In genomic region chr10:70287825-70288235, GRCm38 (mm10) we compare ENCODE assay signal across 8 mouse cellular contexts. TPM values are rescaled to one million over a fixed set of nuclear protein-coding genes. Genes with fewer than 3 reads are reported as not detected.
DNase-seq lines count a peak whose midpoint lies in the region; ATAC-seq and TF ChIP-seq lines count a peak whose summit lies in the region.

No protein-coding gene starts in this region.

- H3K27ac ChIP-seq in heart, embryonic 12.5 days (ENCODE audit: poor library complexity, severe bottlenecking): no peak overlapping the region
- H3K27ac ChIP-seq in kidney, postnatal 0 days: 0 out of 2 replicates have a peak overlapping the region, but pooled peaks have one; percentile 50

- peak overlapping the region; percentile 22 for H3K4me2 ChIP-seq in heart, embryonic 12.5 days
- peak overlapping the region; percentile 39 for H3K4me2 ChIP-seq in kidney, postnatal 0 days (ENCODE audit: low read length)

- no peaks in the 10 kb centered on the region for H3K27me3 ChIP-seq in heart, embryonic 12.5 days (replicated peaks)
- no peaks in the 10 kb centered on the region for H3K27me3 ChIP-seq in kidney, postnatal 0 days (ENCODE audit: insufficient read depth, low read length)

- no peak for ATAC-seq in heart, embryonic 12.5 days (ENCODE audit: insufficient number of reproducible peaks, low FRiP score)
- ATAC-seq in kidney, postnatal 0 days (replicated peaks; ENCODE audit: low FRiP score, low read depth): peak; percentile 70; the same call in 1 of the 2 replicates
- ATAC-seq in megakaryocyte, adult 5-6 weeks (ENCODE audit: poor library complexity, severe bottlenecking): peak; percentile 71
- ATAC-seq in erythroid progenitor cell, adult 5-6 weeks (replicated peaks; ENCODE audit: low FRiP score, poor library complexity, severe bottlenecking): no peak

- no peak overlapping the region for H3K4me3 ChIP-seq in heart, embryonic 12.5 days
- no peak overlapping the region for H3K4me3 ChIP-seq in kidney, postnatal 0 days (replicated peaks; ENCODE audit: low read depth, low read length)

- H3K4me1 ChIP-seq in heart, embryonic 12.5 days (replicated peaks): peaks cover 13% of the 10 kb centered on the region
- 0 out of 2 replicates have a peak, but pooled peaks cover 10% of the 10 kb centered on the region for H3K4me1 ChIP-seq in kidney, postnatal 0 days (replicated peaks; ENCODE audit: insufficient read depth, low read length)

- WGBS in heart, embryonic 12.5 days: 31% methylated on average over 9 of the region's 9 CpGs
- WGBS in kidney, postnatal 0 days: 23% methylated on average over 9 of the region's 9 CpGs

- no peaks in the 10 kb centered on the region for H3K36me3 ChIP-seq in heart, embryonic 12.5 days
- H3K36me3 ChIP-seq in kidney, postnatal 0 days (ENCODE audit: insufficient read depth, low read length): no peaks in the 10 kb centered on the region

- peaks cover 5% of the 10 kb centered on the region; the same call in 1 of the 2 replicates for H3K9me3 ChIP-seq in heart, embryonic 12.5 days (replicated peaks)
- H3K9me3 ChIP-seq in kidney, postnatal 0 days (replicated peaks; ENCODE audit: low read length): no peaks in the 10 kb centered on the region

- no peak overlapping the region for H3K9ac ChIP-seq in heart, embryonic 12.5 days
- H3K9ac ChIP-seq in kidney, postnatal 0 days (ENCODE audit: low read depth, low read length): no peak overlapping the region

- peak; percentile 74 to 90 for DNase-seq in adrenal gland, adult (ENCODE audit: inconsistent age in 2 of 2, low spot score in 1 of 2)
- DNase-seq in adrenal gland, postnatal 4 days (ENCODE audit: low spot score in 2 of 2): no peak
- DNase-seq in MN1 (ENCODE audit: low spot score): peak; percentile 43
- DNase-seq in kidney, postnatal 0 days (ENCODE audit: low spot score): peak; percentile 57
- DNase-seq in urinary bladder, postnatal 10 days (ENCODE audit: low spot score): no peak

- TF ChIP-seq CTCF in kidney, postnatal 0 days (IDR thresholded peaks at IDR 0.05; ENCODE audit: low read depth): no peak

RNA-seq across cellular contexts. Expression of gene Slc16a9, which starts 42.9 kb away (rescaled TPM):
- total RNA-seq in adrenal gland, postnatal 4 days (2021): 1 to 10 TPM; 4.5 to 4.9 TPM
- 0.82 and 0.98 TPM in 2 replicates for polyA plus RNA-seq in heart, embryonic 12.5 days (2016; fragmentation: Nextera tagmentation; extraction: Ambion mirVana)
- 6.7 and 7.5 TPM in 2 replicates for polyA plus RNA-seq in kidney, postnatal 0 days (2015; fragmentation: Nextera tagmentation; extraction: Ambion mirVana)
- 0.11 TPM in 1 of 2 replicates, not detected in the other for total RNA-seq in megakaryocyte, adult 5-6 weeks (2015)
- 0.12 and 0.26 TPM in 2 replicates for total RNA-seq in megakaryocyte, adult 5-6 weeks (2017)
- 0.36 and 0.42 TPM in 2 replicates for total RNA-seq in erythroid progenitor cell, adult 5-6 weeks (2015; ENCODE audit: low replicate concordance)
- 0.39 and 4.5 TPM in 2 replicates for total RNA-seq in erythroid progenitor cell, adult 5-6 weeks (2017; ENCODE audit: low replicate concordance)

Comparison
In these comparisons a context has a peak if more than half of its experiments do, and no peak if none do; other contexts are left out.
1. DNase-seq: peak in adrenal gland, adult (2 of 2), MN1 (single experiment) and kidney, postnatal 0 days (single experiment); none in adrenal gland, postnatal 4 days (0 of 2) and urinary bladder, postnatal 10 days (single experiment).
2. ATAC-seq: peak in kidney, postnatal 0 days (single experiment) and megakaryocyte, adult 5-6 weeks (single experiment); none in heart, embryonic 12.5 days (single experiment) and erythroid progenitor cell, adult 5-6 weeks (single experiment).